Mouse (Mus musculus): ENCODE data around the gene Gm49486. TPM values are rescaled to one million over a fixed set of nuclear protein-coding genes. Genes with fewer than 3 reads are reported as not detected.
A peak's percentile ranks its signal among the peaks of the same experiment; 100 is the strongest.

Gm49486 gene
- polyA plus RNA-seq (2014; fragmentation: Nextera tagmentation; extraction: Ambion mirVana): 0.35 and 0.68 TPM in 2 replicates

- DNase-seq (ENCODE audit: low spot score) (peak; percentile 95), ATAC-seq (ENCODE audit: low FRiP score) (peak; percentile 91)
- H3K4me2 ChIP-seq (replicated peaks; ENCODE audit: low read depth, low read length): peak within 1 kb of the TSS; percentile 100
- H3K36me3 ChIP-seq (ENCODE audit: control insufficient read depth, insufficient read depth, low read length): no peaks in the 10 kb centered on the region
- H3K4me3 ChIP-seq (ENCODE audit: low read depth, low read length): peak within 1 kb of the TSS; percentile 90
- H3K9me3 ChIP-seq (ENCODE audit: control insufficient read depth, low read length): no peaks in the 10 kb centered on the region
- peak within 1 kb of the TSS; percentile 92 for H3K9ac ChIP-seq (ENCODE audit: low read depth, low read length)
- peaks cover 3% of the 10 kb centered on the region for H3K4me1 ChIP-seq (replicated peaks; ENCODE audit: control insufficient read depth, insufficient read depth, low read length)
- WGBS: 2% methylated on average over 51 of the region's 51 CpGs
- H3K27ac ChIP-seq (ENCODE audit: low read depth, low read length): peak within 1 kb of the TSS; percentile 97
- no peaks in the 10 kb centered on the region for H3K27me3 ChIP-seq (ENCODE audit: control insufficient read depth, insufficient read depth, low read length)
Observed at GRCm38 (mm10) chr15:79229058-79229821, at the start of gene Gm49486, which contains the start of gene Pick1. TSS of gene Gm49486 (plus strand) at chr15:79229391. TSS of gene Pick1 (plus strand) at chr15:79229173.

DNA sequence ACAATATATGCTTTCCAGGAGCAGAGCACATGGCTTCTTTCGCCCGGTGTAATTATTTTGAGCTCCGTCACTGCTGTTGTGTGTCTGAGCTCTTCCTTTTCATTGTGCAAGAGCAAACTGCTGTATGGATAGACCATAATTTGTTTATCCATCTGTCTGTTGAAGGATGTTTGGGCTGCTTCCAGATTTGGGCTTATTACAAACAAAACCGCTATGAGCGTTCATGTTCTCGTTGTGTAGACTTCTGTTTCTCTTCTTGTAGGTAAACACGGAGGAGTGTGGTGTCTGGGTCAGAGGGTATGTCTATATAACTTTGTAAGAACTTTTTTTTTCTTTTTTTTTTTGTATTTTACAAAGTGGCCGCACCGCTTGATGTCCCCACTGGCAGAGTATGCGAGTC lies 44.0 kb upstream of the Gm49486 start:
- H3K4me3 ChIP-seq (ENCODE audit: low read depth, low read length): no peak overlapping the region
- H3K27ac ChIP-seq (ENCODE audit: low read depth, low read length): no peak overlapping the region
- no peak overlapping the region for H3K4me2 ChIP-seq (replicated peaks; ENCODE audit: low read depth, low read length)
- H3K27me3 ChIP-seq (ENCODE audit: control insufficient read depth, insufficient read depth, low read length): no peaks in the 10 kb centered on the region
- no peak overlapping the region for H3K9ac ChIP-seq (ENCODE audit: low read depth, low read length)
- H3K36me3 ChIP-seq (ENCODE audit: control insufficient read depth, insufficient read depth, low read length): no peaks in the 10 kb centered on the region
- H3K9me3 ChIP-seq (ENCODE audit: control insufficient read depth, low read length): no peaks in the 10 kb centered on the region
- no peak for ATAC-seq (ENCODE audit: low FRiP score)
- no peaks in the 10 kb centered on the region for H3K4me1 ChIP-seq (replicated peaks; ENCODE audit: control insufficient read depth, insufficient read depth, low read length)
- 90% methylated on average over 10 of the region's 10 CpGs for WGBS
- DNase-seq (ENCODE audit: low spot score): no peak

DNA sequence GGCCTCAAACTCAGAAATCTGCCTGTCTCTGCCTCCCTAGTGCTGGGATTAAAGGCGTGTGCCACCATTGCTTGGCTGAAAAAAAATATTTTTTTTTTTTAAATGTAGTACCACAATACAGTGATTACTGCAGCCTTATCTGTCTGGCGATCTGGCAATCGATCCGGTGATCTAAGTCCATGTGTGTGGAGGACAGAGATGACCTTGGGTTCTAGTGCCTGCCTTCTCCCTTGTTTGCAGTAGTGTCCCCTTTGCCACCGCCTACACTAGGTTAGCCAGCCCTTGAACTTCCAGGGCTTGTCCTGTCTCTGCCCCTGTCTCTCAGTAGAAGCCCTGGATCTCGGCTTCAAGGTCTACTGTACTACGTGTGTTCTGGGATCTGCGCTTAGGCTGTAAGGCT lies 41.4 kb upstream of the Gm49486 start:
- Histone ChIP-seq H3K27ac (ENCODE audit: low read depth, low read length) (no peak overlapping the region), H3K9me3 (ENCODE audit: control insufficient read depth, low read length) (no peaks in the 10 kb centered on the region), H3K4me2 (replicated peaks; ENCODE audit: low read depth, low read length) (no peak overlapping the region), H3K27me3 (ENCODE audit: control insufficient read depth, insufficient read depth, low read length) (no peaks in the 10 kb centered on the region), H3K9ac (ENCODE audit: low read depth, low read length) (no peak overlapping the region), H3K4me1 (replicated peaks; ENCODE audit: control insufficient read depth, insufficient read depth, low read length) (no peaks in the 10 kb centered on the region), H3K4me3 (ENCODE audit: low read depth, low read length) (no peak overlapping the region), H3K36me3 (ENCODE audit: control insufficient read depth, insufficient read depth, low read length) (no peaks in the 10 kb centered on the region)
- WGBS: 95% methylated on average over 8 of the region's 8 CpGs
- ATAC-seq (ENCODE audit: low FRiP score) (no peak), DNase-seq (ENCODE audit: low spot score) (no peak)

DNA sequence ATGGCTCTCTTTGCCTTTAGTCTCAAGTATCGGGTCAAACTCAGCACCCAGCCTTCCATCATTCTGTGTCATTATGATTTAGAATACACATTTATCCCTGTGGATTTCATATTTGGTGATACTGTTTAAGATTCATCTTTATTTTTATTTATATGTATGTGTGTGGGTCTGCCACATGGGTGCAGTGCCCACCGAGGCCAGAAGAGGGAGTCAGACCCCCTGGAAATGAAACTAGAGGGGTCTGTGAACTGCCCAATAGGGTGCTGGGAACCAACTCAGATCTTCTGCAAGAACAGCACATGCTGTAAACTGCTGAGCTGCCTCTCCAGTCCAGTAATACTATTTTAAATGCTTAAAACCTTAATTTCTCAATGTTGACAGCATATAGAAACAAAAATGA lies 37.8 kb upstream of the Gm49486 start:
- Histone ChIP-seq H3K9ac (ENCODE audit: low read depth, low read length) (no peak overlapping the region), H3K27me3 (ENCODE audit: control insufficient read depth, insufficient read depth, low read length) (no peaks in the 10 kb centered on the region), H3K36me3 (ENCODE audit: control insufficient read depth, insufficient read depth, low read length) (no peaks in the 10 kb centered on the region), H3K9me3 (ENCODE audit: control insufficient read depth, low read length) (no peaks in the 10 kb centered on the region), H3K4me1 (replicated peaks; ENCODE audit: control insufficient read depth, insufficient read depth, low read length) (peaks cover 7% of the 10 kb centered on the region), H3K4me2 (replicated peaks; ENCODE audit: low read depth, low read length) (no peak overlapping the region), H3K27ac (ENCODE audit: low read depth, low read length) (no peak overlapping the region), H3K4me3 (ENCODE audit: low read depth, low read length) (no peak overlapping the region)
- ATAC-seq (ENCODE audit: low FRiP score) (no peak), DNase-seq (ENCODE audit: low spot score) (no peak)
- WGBS: 97% methylated on average over 2 of the region's 2 CpGs

GRCm38 (mm10) chr15:79192450-79192849 lies 36.7 kb upstream of the Gm49486 start:
- Histone ChIP-seq H3K27me3 (ENCODE audit: control insufficient read depth, insufficient read depth, low read length) (no peaks in the 10 kb centered on the region), H3K27ac (ENCODE audit: low read depth, low read length) (peak overlapping the region; percentile 89), H3K36me3 (ENCODE audit: control insufficient read depth, insufficient read depth, low read length) (no peaks in the 10 kb centered on the region), H3K4me1 (replicated peaks; ENCODE audit: control insufficient read depth, insufficient read depth, low read length) (peaks cover 7% of the 10 kb centered on the region), H3K4me3 (ENCODE audit: low read depth, low read length) (no peak overlapping the region), H3K9me3 (ENCODE audit: control insufficient read depth, low read length) (no peaks in the 10 kb centered on the region), H3K9ac (ENCODE audit: low read depth, low read length) (no peak overlapping the region), H3K4me2 (replicated peaks; ENCODE audit: low read depth, low read length) (peak overlapping the region; percentile 28; the same call in 1 of the 2 replicates)
- DNase-seq (ENCODE audit: low spot score) (no peak), ATAC-seq (ENCODE audit: low FRiP score) (peak; percentile 36)
- WGBS: 83% methylated on average over 6 of the region's 6 CpGs

DNA sequence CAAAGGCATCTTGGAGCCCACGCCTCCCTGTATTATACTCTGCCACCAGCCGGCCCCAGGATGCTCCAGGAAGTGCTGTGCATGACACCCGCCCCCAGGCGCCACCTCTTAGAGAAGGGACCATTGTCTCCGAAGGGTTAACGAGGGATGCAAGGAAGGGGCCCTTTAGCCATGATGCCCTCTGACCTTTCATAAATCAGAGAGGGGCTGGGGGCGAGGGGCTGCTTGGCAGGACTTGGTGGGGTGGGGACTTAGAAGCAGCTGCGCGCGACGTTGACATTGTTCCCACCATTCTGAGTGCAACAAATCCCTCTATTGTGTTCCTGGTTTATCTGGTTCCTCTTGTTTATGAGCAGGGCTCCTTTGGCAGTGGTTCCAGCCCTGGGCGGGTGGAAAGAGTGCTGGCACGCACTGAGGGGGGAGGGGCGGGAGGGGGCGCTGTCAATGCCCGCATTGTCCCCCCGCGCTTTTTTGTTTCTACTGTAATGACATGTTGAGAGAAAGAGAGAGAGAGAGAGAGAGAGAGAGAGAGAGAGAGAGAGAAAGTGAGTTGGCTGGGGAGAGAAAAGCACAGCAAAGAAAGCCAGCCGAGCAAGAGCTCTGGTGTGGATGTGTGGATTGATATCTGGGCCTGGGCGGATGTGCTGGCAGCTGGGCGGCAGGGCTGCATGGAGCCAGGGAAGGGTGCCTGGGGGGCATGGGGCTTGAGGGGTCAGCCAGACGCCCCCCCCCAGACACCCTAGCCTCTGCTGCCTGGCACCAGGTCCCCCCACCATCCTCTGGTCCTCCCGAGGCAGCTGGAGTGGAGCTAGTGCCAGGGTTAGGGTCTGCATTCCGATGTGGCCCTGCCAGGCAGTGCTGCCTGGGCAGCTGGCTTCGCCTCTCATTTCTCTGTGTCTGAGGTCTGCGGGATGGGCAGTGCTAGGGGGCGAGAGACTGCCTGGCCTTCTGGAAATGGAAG lies 36.0 kb upstream of the Gm49486 start:
- ATAC-seq (ENCODE audit: low FRiP score) (peak; percentile 79), DNase-seq (ENCODE audit: low spot score) (peak; percentile 58)
- 27% methylated on average over 26 of the region's 27 CpGs for WGBS
- Histone ChIP-seq H3K4me1 (replicated peaks; ENCODE audit: control insufficient read depth, insufficient read depth, low read length) (peaks cover 7% of the 10 kb centered on the region), H3K9ac (ENCODE audit: low read depth, low read length) (peak overlapping the region; percentile 49), H3K36me3 (ENCODE audit: control insufficient read depth, insufficient read depth, low read length) (no peaks in the 10 kb centered on the region), H3K27ac (ENCODE audit: low read depth, low read length) (peak overlapping the region; percentile 89), H3K4me3 (ENCODE audit: low read depth, low read length) (no peak overlapping the region), H3K27me3 (ENCODE audit: control insufficient read depth, insufficient read depth, low read length) (no peaks in the 10 kb centered on the region), H3K4me2 (replicated peaks; ENCODE audit: low read depth, low read length) (peak overlapping the region; percentile 28), H3K9me3 (ENCODE audit: control insufficient read depth, low read length) (no peaks in the 10 kb centered on the region)

DNA sequence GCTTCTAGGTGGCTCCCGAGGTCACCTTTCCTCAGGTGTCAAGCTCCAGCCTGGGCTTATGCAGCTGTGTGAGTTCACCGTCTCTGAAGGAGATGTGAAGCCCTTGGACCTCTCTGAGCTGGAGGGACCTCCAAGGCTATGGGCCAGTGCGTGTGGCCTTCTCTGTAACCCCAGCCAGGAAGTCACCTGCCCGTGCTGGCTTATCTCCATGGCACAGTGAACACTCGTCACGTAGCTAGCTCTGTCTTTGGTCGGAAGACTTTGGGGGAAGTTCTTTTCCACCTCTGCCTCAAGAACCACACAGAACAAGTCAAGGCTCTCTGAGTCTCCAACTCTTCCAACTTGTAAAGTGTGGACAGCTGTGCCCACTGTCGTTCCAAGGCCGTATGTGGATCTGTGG lies 35.1 kb upstream of the Gm49486 start:
- H3K27me3 ChIP-seq (ENCODE audit: control insufficient read depth, insufficient read depth, low read length): no peaks in the 10 kb centered on the region
- 92% methylated on average over 9 of the region's 9 CpGs for WGBS
- ATAC-seq (ENCODE audit: low FRiP score) (no peak), DNase-seq (ENCODE audit: low spot score) (no peak)
- H3K4me3 ChIP-seq (ENCODE audit: low read depth, low read length): no peak overlapping the region
- H3K9me3 ChIP-seq (ENCODE audit: control insufficient read depth, low read length): no peaks in the 10 kb centered on the region
- H3K4me2 ChIP-seq (replicated peaks; ENCODE audit: low read depth, low read length): no peak overlapping the region
- no peak overlapping the region for H3K9ac ChIP-seq (ENCODE audit: low read depth, low read length)
- H3K4me1 ChIP-seq (replicated peaks; ENCODE audit: control insufficient read depth, insufficient read depth, low read length): peaks cover 7% of the 10 kb centered on the region
- H3K36me3 ChIP-seq (ENCODE audit: control insufficient read depth, insufficient read depth, low read length): no peaks in the 10 kb centered on the region
- peak overlapping the region; percentile 89 for H3K27ac ChIP-seq (ENCODE audit: low read depth, low read length)

DNA sequence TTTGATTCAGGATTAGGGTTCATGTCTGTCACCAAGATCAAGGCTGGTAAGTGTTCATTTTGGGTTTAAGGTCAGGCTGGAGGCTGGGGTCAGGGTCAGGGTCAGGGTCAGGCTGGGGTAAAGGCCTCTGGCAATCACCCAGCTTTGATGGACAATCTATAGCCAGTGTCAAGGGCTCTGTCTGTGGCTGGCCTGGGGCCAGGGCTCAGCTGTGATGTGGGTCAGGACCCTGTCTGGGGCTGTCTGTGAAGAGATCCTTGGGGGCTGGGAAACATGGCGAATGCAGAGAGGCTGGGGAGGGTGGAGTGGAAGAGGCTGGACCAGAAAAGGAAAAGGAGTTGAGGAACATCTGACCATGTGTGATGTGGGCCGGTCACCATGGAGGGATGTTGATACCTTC lies 34.2 kb upstream of the Gm49486 start:
- ATAC-seq (ENCODE audit: low FRiP score) (no peak), DNase-seq (ENCODE audit: low spot score) (no peak)
- Histone ChIP-seq H3K9ac (ENCODE audit: low read depth, low read length) (no peak overlapping the region), H3K36me3 (ENCODE audit: control insufficient read depth, insufficient read depth, low read length) (no peaks in the 10 kb centered on the region), H3K4me2 (replicated peaks; ENCODE audit: low read depth, low read length) (no peak overlapping the region), H3K4me3 (ENCODE audit: low read depth, low read length) (no peak overlapping the region), H3K27ac (ENCODE audit: low read depth, low read length) (no peak overlapping the region), H3K9me3 (ENCODE audit: control insufficient read depth, low read length) (no peaks in the 10 kb centered on the region), H3K27me3 (ENCODE audit: control insufficient read depth, insufficient read depth, low read length) (no peaks in the 10 kb centered on the region), H3K4me1 (replicated peaks; ENCODE audit: control insufficient read depth, insufficient read depth, low read length) (peaks cover 7% of the 10 kb centered on the region)
- WGBS: 64% methylated on average over 2 of the region's 2 CpGs
